In the genomic region with DNA sequence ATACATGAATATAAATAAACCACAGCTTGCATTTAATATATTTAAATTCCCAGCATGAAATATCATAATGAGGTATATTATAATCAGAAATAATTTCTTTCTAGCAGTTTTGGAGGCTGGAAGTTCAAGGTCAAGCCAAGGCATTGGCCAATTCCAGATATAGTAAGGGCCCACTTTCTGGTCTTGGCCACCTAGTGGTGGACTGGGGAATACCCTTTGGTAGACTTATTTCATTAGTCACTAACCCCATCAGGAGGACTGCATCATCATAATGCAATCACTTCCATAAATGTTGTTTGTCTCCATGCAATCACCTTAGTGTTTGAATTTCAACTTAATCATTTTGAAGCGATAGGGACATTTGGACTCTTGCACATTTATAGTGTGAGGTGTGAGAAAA, we compare ENCODE assay signal across 10 mouse cellular contexts.
DNase-seq lines count a peak whose midpoint lies in the region; ATAC-seq lines count a peak whose summit lies in the region.
"Had no signal": no experiment of that assay in that cellular context is flagged by ENCODE, and none has a peak within 500 bp of the region (broad histone marks: within the 10 kb centered on the region; RNA-seq: fewer than 3 reads in every experiment).

No protein-coding gene starts in this region.

- no peak overlapping the region for H3K4me2 ChIP-seq in embryonic facial prominence, embryonic 11.5 days (ENCODE audit: low read depth, low read length)
- H3K4me2 ChIP-seq in midbrain, embryonic 11.5 days = no peak overlapping the region
- no peak overlapping the region for H3K4me2 ChIP-seq in midbrain, embryonic 13.5 days (replicated peaks)
- H3K4me2 ChIP-seq: neural tube, embryonic 15.5 days had no signal

- H3K4me3 ChIP-seq in embryonic facial prominence, embryonic 11.5 days (ENCODE audit: low read depth, low read length) = no peak overlapping the region
- no peak overlapping the region for H3K4me3 ChIP-seq in embryonic facial prominence, embryonic 10.5 days
- no peak overlapping the region for H3K4me3 ChIP-seq in midbrain, embryonic 11.5 days (ENCODE audit: low read depth, low read length)
- H3K4me3 ChIP-seq in midbrain, embryonic 13.5 days (replicated peaks) = no peak overlapping the region
- H3K4me3 ChIP-seq: neural tube, embryonic 15.5 days had no signal

- H3K9me3 ChIP-seq in embryonic facial prominence, embryonic 11.5 days (replicated peaks; ENCODE audit: control insufficient read depth, low read length) = no peaks in the 10 kb centered on the region
- no peaks in the 10 kb centered on the region for H3K9me3 ChIP-seq in embryonic facial prominence, embryonic 10.5 days
- H3K9me3 ChIP-seq in midbrain, embryonic 11.5 days (ENCODE audit: control insufficient read depth, low read length) = no peaks in the 10 kb centered on the region
- no peaks in the 10 kb centered on the region for H3K9me3 ChIP-seq in midbrain, embryonic 13.5 days
- H3K9me3 ChIP-seq: neural tube, embryonic 15.5 days had no signal

- peak; percentile 21 for DNase-seq in embryonic facial prominence, embryonic 11.5 days (ENCODE audit: low spot score)
- no peak for DNase-seq in embryonic facial prominence, embryonic 10.5 days (ENCODE audit: low spot score)
- DNase-seq in midbrain, embryonic 11.5 days (ENCODE audit: low spot score, missing footprints) = peak; percentile 83
- peak; percentile 5 for DNase-seq in embryo, embryonic 9.5 days (ENCODE audit: extremely low spot score)
- peak; percentile 28 for DNase-seq in thymus, postnatal 14 days
- DNase-seq in right cerebral cortex, postnatal 14 days = no peak
- DNase-seq in cerebellum, adult 11 months = no peak
- DNase-seq: cerebellum, adult 9-11 months had no signal

- H3K36me3 ChIP-seq in embryonic facial prominence, embryonic 11.5 days (replicated peaks; ENCODE audit: control insufficient read depth, insufficient read depth, low read depth, low read length) = no peaks in the 10 kb centered on the region
- no peaks in the 10 kb centered on the region for H3K36me3 ChIP-seq in embryonic facial prominence, embryonic 10.5 days (replicated peaks)
- no peaks in the 10 kb centered on the region for H3K36me3 ChIP-seq in midbrain, embryonic 11.5 days (ENCODE audit: control insufficient read depth, insufficient read depth, low read length)
- no peaks in the 10 kb centered on the region for H3K36me3 ChIP-seq in midbrain, embryonic 13.5 days
- H3K36me3 ChIP-seq: neural tube, embryonic 15.5 days had no signal

- WGBS in embryonic facial prominence, embryonic 11.5 days = 72% methylated on average over 1 of the region's 1 CpGs
- 82% methylated on average over 1 of the region's 1 CpGs for WGBS in embryonic facial prominence, embryonic 10.5 days
- 83% methylated on average over 1 of the region's 1 CpGs for WGBS in midbrain, embryonic 11.5 days
- 69% methylated on average over 1 of the region's 1 CpGs for WGBS in midbrain, embryonic 13.5 days

- H3K27ac ChIP-seq in embryonic facial prominence, embryonic 11.5 days (replicated peaks; ENCODE audit: low read depth, low read length) = no peak overlapping the region
- H3K27ac ChIP-seq in embryonic facial prominence, embryonic 10.5 days (replicated peaks) = no peak overlapping the region
- H3K27ac ChIP-seq in midbrain, embryonic 11.5 days (ENCODE audit: low read depth, low read length) = no peak overlapping the region
- no peak overlapping the region for H3K27ac ChIP-seq in midbrain, embryonic 13.5 days
- H3K27ac ChIP-seq: neural tube, embryonic 15.5 days had no signal

- no peak for ATAC-seq in embryonic facial prominence, embryonic 11.5 days (replicated peaks; ENCODE audit: insufficient number of reproducible peaks, low FRiP score, low TSS enrichment, low read depth)
- no peak for ATAC-seq in midbrain, embryonic 11.5 days (ENCODE audit: low FRiP score)
- ATAC-seq in midbrain, embryonic 13.5 days = no peak

- no peaks in the 10 kb centered on the region for H3K27me3 ChIP-seq in embryonic facial prominence, embryonic 11.5 days (ENCODE audit: control insufficient read depth, insufficient read depth, low read length)
- no peaks in the 10 kb centered on the region for H3K27me3 ChIP-seq in embryonic facial prominence, embryonic 10.5 days (replicated peaks; ENCODE audit: low read depth, poor library complexity, severe bottlenecking)
- H3K27me3 ChIP-seq in midbrain, embryonic 11.5 days (ENCODE audit: control insufficient read depth, insufficient read depth, low read length) = no peaks in the 10 kb centered on the region
- H3K27me3 ChIP-seq in midbrain, embryonic 13.5 days = no peaks in the 10 kb centered on the region
- H3K27me3 ChIP-seq: neural tube, embryonic 15.5 days had no signal

- H3K4me1 ChIP-seq in embryonic facial prominence, embryonic 11.5 days (ENCODE audit: control insufficient read depth, insufficient read depth, low read length) = no peaks in the 10 kb centered on the region
- H3K4me1 ChIP-seq in embryonic facial prominence, embryonic 10.5 days = no peaks in the 10 kb centered on the region
- no peaks in the 10 kb centered on the region for H3K4me1 ChIP-seq in midbrain, embryonic 11.5 days (ENCODE audit: control insufficient read depth, insufficient read depth, low read length)
- H3K4me1 ChIP-seq in midbrain, embryonic 13.5 days (replicated peaks) = no peaks in the 10 kb centered on the region
- H3K4me1 ChIP-seq: neural tube, embryonic 15.5 days had no signal

- H3K9ac ChIP-seq in embryonic facial prominence, embryonic 11.5 days (replicated peaks; ENCODE audit: low read length) = no peak overlapping the region
- H3K9ac ChIP-seq in midbrain, embryonic 11.5 days (ENCODE audit: low read length) = no peak overlapping the region
- no peak overlapping the region for H3K9ac ChIP-seq in midbrain, embryonic 13.5 days (replicated peaks)
- H3K9ac ChIP-seq: neural tube, embryonic 15.5 days had no signal

Comparison
In these comparisons a context has a peak if more than half of its experiments do, and no peak if none do; other contexts are left out.
1. DNase-seq: peak in embryonic facial prominence, embryonic 11.5 days (single experiment), midbrain, embryonic 11.5 days (single experiment), embryo, embryonic 9.5 days (single experiment) and thymus, postnatal 14 days (single experiment); none in embryonic facial prominence, embryonic 10.5 days (single experiment), right cerebral cortex, postnatal 14 days (single experiment) and cerebellum, adult 11 months (single experiment).